Mouse (Mus musculus) lung, embryonic 16.5 days (tissue): ENCODE measurements around the gene Gdpd3. TPM values are rescaled to one million over a fixed set of nuclear protein-coding genes. Genes with fewer than 3 reads are reported as not detected.

Source experiments
- ATAC-seq: fragments of 200-750 bp; cut with Nextera tagmentation; 2 replicates; pipeline ENCODE4 v1.8.0; 2017; ENCODE audit warnings: low read depth, mild to moderate bottlenecking, moderate library complexity
- H3K27ac ChIP-seq: fragments of 300-500 bp; sonication (generic); 2 replicates; pipeline ENCODE4 v1.5.1; 2014; ENCODE audit warnings: mild to moderate bottlenecking, control low read depth, low read length
- H3K27me3 ChIP-seq: fragments of 300-500 bp; sonication (generic); 2 replicates; pipeline ENCODE4 v1.6.1; 2014; ENCODE audit warnings: low read depth, low read length, mixed read lengths; ENCODE audit not compliant: control insufficient read depth, insufficient read depth
- H3K36me3 ChIP-seq: fragments of 300-500 bp; sonication (generic); 2 replicates; pipeline ENCODE4 v1.6.1; 2014; ENCODE audit warnings: low read length; ENCODE audit not compliant: control insufficient read depth, insufficient read depth
- H3K4me1 ChIP-seq: fragments of 300-500 bp; sonication (generic); replicated peaks from 2 replicates; pipeline ENCODE4 v1.6.1; 2014; ENCODE audit warnings: low read length, mixed read lengths; ENCODE audit not compliant: control insufficient read depth, insufficient read depth
- H3K4me2 ChIP-seq: fragments of 300-500 bp; sonication (generic); 2 replicates; pipeline ENCODE4 v1.6.1; 2014; ENCODE audit warnings: low read depth, low read length, control low read depth
- H3K4me3 ChIP-seq: fragments of 300-500 bp; sonication (generic); 2 replicates; pipeline ENCODE4 v1.5.1; 2014; ENCODE audit warnings: mild to moderate bottlenecking, low read length, control low read depth
- H3K9ac ChIP-seq: fragments of 300-500 bp; sonication (generic); 2 replicates; pipeline ENCODE4 v1.6.1; 2014; ENCODE audit warnings: low read length, control low read depth
- H3K9me3 ChIP-seq: fragments of 300-500 bp; sonication (generic); 2 replicates; pipeline ENCODE4 v1.6.1; 2016; ENCODE audit warnings: low read length; ENCODE audit not compliant: control insufficient read depth
- WGBS: fragments of 180-500 bp; shearing (Covaris S2); extraction: QIAGEN DNeasy Blood & Tissue Kit; methylation state at CpG from one replicate; pipeline ENCODE4 v1.1.7; 2014; 5-methylcytosine and 5-hydroxymethylcytosine counted together
- polyA plus RNA-seq: library from polyadenylated mRNA; unstranded; fragments of >200 nt; fragmentation: Nextera tagmentation; extraction: Ambion mirVana; gene quantifications from 2 replicates; pipeline ENCODE4 v1.2.1, GENCODE M21; 2015

Gdpd3 gene
- polyA plus RNA-seq, 1 experiment from 2014 or later = 4.2 TPM

DNA sequence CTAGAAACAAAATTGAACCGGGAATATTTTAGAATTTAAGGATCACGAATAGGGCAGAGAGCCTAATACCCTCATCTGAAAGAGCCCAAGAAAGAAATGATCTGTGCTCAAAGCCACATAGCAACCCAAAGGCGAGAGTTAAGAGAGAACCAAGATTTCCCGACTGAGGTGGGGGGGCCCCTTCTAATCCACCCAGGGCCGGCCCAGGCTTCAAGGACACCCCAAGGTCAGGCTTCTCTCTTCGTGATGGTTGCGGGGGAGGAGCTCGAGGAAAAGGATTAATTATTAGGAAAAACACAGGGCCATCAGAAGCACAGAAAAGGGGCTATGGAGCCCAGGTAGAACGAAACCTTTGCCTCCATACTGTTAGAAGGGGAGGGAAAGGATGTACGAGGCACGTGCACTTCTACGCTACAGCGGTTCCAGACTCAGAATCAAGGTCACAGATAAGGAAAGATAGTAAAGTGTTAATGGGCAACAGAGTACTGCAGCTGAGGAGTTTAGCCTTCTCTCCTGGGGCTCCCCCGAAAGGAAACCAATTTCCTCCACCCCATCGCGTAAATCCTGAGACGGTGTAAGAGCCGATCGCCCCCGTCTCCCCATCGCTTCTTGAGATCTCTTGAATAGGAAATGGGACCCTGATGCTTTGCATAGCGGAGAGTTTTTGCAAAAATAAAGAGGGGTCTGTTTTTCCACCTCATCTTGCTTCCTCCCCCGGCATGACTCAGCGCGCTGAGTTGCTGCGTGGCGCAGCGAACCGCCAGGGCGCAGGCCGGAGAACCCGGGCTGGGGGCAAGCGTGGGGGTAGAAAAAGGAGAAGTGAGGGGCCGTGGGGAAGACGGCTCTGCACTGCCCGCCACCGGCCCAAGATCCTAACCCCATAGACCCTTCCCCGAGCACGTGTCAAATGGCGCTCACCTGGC lies 32.3 kb downstream of the Gdpd3 start:
- peak overlapping the region; percentile 74 for H3K4me3 ChIP-seq
- ATAC-seq = no peak
- peak overlapping the region; percentile 86 for H3K9ac ChIP-seq
- H3K36me3 ChIP-seq = peaks cover 24% of the 10 kb centered on the region
- under 1% methylated on average over 39 of the region's 40 CpGs for WGBS
- peak overlapping the region; percentile 88 for H3K4me2 ChIP-seq
- no peaks in the 10 kb centered on the region for H3K27me3 ChIP-seq
- H3K27ac ChIP-seq = peak overlapping the region; percentile 87
- peaks cover 26% of the 10 kb centered on the region for H3K4me1 ChIP-seq
- no peaks in the 10 kb centered on the region for H3K9me3 ChIP-seq

DNA sequence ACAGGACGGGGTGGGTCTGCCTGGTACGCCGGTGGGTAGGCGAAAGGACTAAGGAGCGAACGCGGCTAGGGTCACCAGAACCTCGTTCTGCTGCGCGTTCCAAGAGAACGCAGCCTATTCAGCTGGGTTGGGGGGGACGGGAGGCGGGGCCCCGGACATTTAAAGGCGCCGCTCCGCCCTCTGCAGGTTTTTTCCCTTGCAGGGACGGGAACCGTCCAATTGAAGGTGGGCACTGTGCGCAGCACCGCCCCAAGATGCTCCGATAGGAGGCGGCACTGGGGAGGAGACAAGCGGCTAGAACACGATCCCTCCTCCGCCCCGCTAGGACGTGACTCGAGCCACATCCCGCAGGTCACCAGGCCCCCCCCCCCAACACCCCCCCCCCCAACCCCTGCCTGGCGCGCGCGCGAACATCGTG lies 32.9 kb downstream of the Gdpd3 start:
- Histone ChIP-seq H3K4me2 (peak overlapping the region; percentile 88), H3K4me3 (peak overlapping the region; percentile 74), H3K27ac (peak overlapping the region; percentile 98), H3K9ac (peak overlapping the region; percentile 86), H3K9me3 (no peaks in the 10 kb centered on the region), H3K36me3 (peaks cover 24% of the 10 kb centered on the region), H3K4me1 (peaks cover 26% of the 10 kb centered on the region), H3K27me3 (no peaks in the 10 kb centered on the region)
- peak; percentile 98 for ATAC-seq
- 0% methylated on average over 31 of the region's 36 CpGs for WGBS

DNA sequence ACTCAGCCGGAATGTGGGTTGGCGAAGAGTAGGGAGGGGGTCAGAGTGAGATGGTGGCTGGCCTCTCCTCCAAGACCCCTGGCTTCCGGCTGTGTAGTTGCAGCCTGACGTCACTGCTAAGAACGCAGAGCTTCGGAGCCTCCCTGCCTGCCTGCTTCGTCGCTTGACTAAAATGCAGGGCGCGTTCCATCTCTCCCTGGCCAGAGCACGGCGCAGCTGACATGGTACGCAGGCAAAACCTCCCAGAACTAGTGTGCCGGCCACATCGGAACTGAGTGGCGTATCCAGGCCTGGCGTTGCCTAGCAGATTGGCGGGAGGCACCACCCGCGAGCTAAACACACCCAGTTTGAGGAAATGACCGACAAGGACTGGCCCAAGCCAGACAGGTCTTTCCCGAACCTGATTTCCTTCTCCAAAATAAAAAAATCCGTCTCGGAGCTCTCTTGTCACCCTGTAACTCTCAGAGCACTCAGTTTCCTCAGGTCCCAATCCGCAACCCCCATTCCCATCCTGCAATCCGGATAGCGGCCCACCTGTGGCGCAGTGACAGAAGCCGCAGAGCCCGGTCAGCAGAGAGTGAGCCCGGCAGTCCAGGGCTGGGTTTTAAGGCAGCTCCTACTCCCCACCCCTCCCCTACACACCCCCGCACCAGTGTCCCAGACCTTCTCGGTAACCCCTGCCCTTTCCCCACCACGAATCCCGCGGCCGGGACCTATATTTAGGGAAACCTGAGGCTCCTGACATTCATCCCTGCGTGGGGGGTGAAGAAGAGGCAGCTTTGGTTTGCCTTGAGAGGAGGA lies 33.5 kb downstream of the Gdpd3 start:
- peaks cover 22% of the 10 kb centered on the region for H3K36me3 ChIP-seq
- peaks cover 26% of the 10 kb centered on the region for H3K4me1 ChIP-seq
- 2% methylated on average over 37 of the region's 38 CpGs for WGBS
- peak overlapping the region; percentile 72 for H3K4me2 ChIP-seq
- no peaks in the 10 kb centered on the region for H3K9me3 ChIP-seq
- peak overlapping the region; percentile 74 for H3K9ac ChIP-seq
- peak overlapping the region; percentile 98 for H3K27ac ChIP-seq
- ATAC-seq = peak; percentile 94
- H3K27me3 ChIP-seq = no peaks in the 10 kb centered on the region
- peak overlapping the region; percentile 74 for H3K4me3 ChIP-seq

DNA sequence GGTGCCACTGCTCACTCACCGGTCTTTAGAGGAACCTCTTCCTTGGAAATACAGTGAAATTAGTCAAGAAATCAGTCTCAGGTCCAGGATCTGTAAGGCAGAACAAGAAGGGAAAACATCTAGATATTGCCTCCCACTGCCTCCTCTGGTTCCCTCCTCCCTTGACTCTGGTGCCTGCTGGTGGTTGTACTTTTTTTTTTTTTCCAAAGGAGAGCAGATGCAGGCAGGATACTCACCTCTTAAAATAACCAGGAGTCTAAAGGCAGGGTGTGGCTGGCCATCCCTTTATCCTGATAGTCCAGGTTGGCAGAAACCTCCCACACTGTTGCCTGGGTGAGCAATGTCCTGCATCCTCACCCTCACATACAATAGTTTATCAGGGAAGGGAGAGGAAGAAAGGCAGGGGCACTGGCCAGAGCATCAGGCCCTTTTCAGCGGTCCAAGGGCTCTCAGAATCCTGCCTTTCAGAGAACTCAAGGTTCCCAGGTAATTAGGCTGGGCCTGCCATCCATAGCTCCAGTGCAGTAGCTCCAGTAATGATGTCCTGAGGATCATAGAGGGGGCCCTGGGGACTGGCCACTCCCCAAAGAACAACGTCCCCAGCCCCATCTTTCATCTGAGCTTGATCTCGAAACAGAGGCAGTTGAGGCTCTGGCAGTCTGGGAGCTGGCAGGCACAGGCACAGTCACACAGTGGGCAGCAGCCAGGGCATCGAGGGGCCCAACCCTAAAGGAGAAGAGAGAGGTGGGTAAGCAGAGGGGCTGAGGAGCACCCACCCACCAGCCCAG lies 34.3 kb downstream of the Gdpd3 start:
- no peak for ATAC-seq
- Histone ChIP-seq H3K4me1 (peaks cover 26% of the 10 kb centered on the region), H3K27ac (peak overlapping the region; percentile 98), H3K36me3 (peaks cover 16% of the 10 kb centered on the region), H3K9ac (peak overlapping the region; percentile 74), H3K27me3 (no peaks in the 10 kb centered on the region), H3K4me2 (peak overlapping the region; percentile 72), H3K4me3 (peak overlapping the region; percentile 74), H3K9me3 (no peaks in the 10 kb centered on the region)
- WGBS = 56% methylated on average over 5 of the region's 5 CpGs

DNA sequence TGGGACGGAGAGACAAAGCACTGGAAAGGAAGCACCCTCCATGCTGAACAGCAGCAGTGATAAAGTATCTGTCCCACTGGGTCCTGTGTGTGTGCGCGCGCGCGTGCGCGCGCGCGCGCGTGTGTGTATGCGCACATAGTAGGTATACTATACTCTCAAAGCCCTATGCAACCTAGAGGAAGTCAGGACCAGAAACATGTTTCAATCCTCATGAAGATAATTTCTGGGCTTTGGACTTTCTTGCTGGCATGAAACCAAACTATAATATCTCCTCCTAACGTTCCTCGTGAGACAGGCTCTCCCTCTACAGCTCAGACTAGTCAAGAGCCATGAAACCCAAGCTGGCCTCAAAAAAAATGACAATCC lies 34.9 kb downstream of the Gdpd3 start:
- no peak overlapping the region for H3K4me2 ChIP-seq
- no peaks in the 10 kb centered on the region for H3K27me3 ChIP-seq
- peaks cover 26% of the 10 kb centered on the region for H3K4me1 ChIP-seq
- 90% methylated on average over 16 of the region's 16 CpGs for WGBS
- ATAC-seq = no peak
- H3K9ac ChIP-seq = 0 out of 2 replicates have a peak overlapping the region, but pooled peaks have one; percentile 74
- no peak overlapping the region for H3K4me3 ChIP-seq
- no peaks in the 10 kb centered on the region for H3K9me3 ChIP-seq
- peaks cover 12% of the 10 kb centered on the region for H3K36me3 ChIP-seq
- H3K27ac ChIP-seq = no peak overlapping the region

DNA sequence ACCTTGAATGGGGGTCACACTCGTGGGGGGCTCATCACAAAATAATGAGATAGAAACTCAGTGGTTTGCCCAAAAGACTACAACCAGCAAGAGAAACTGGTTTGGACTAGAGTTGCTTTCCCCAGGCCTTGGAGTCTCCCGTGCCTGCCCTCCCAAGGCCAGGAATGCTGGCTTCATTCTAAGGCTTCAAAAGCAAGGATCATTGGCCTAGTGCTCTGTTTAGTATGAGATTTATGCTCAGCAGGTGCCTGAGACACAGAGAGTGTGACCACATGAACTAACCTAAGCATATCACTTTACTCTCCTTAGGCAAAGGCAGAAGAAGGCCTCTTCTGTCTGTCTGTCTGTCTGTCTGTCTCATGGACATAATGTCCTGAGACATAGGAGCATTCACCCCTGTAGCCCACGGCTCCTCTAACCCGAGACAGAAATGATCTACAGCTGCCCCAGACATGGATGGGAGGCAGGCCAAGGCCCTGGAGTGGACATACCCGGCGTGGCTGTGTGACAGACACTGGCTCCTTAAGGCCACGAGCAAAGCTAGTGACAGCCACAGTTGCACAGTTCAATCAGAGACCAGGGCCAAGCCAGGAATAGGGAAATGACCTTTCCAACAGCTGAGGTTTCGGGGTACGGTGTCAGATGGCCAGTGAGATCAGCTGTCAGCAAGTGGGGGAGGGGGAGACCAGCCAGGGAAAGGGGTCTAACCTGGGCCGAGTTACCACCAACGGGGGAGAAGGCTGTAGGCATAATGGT lies 36.2 kb downstream of the Gdpd3 start:
- Histone ChIP-seq H3K4me3 (no peak overlapping the region), H3K9me3 (no peaks in the 10 kb centered on the region), H3K36me3 (peaks cover 2% of the 10 kb centered on the region; the same call in 1 of the 2 replicates), H3K4me2 (no peak overlapping the region), H3K4me1 (peaks cover 28% of the 10 kb centered on the region), H3K9ac (no peak overlapping the region), H3K27me3 (no peaks in the 10 kb centered on the region), H3K27ac (no peak overlapping the region)
- ATAC-seq = no peak
- 81% methylated on average over 11 of the region's 11 CpGs for WGBS

DNA sequence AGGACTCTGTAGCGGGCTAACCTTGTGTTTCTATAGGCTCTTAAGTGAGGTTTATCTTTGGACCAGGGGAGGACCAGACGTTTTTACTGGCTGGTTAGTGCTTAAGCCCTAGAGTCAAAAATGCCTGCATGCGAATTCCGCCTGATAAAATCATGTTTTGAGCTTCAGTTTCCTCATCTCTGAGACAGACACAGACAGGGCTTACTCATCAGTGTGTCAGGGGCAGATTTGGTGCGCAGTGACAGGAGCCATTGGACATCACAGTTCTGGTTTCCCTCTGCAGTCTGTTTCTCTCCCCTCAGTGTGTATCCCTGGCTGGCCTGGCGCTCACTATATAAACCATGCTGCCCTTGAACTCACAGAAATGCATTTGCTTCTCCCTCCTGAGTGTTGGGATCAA lies 37.0 kb downstream of the Gdpd3 start:
- H3K27me3 ChIP-seq = no peaks in the 10 kb centered on the region
- H3K9me3 ChIP-seq = no peaks in the 10 kb centered on the region
- no peak overlapping the region for H3K9ac ChIP-seq
- no peak overlapping the region for H3K4me3 ChIP-seq
- no peak overlapping the region for H3K27ac ChIP-seq
- peaks cover 28% of the 10 kb centered on the region for H3K4me1 ChIP-seq
- no peak for ATAC-seq
- no peak overlapping the region for H3K4me2 ChIP-seq
- WGBS = 78% methylated on average over 6 of the region's 6 CpGs
- peaks cover 2% of the 10 kb centered on the region; the same call in 1 of the 2 replicates for H3K36me3 ChIP-seq

DNA sequence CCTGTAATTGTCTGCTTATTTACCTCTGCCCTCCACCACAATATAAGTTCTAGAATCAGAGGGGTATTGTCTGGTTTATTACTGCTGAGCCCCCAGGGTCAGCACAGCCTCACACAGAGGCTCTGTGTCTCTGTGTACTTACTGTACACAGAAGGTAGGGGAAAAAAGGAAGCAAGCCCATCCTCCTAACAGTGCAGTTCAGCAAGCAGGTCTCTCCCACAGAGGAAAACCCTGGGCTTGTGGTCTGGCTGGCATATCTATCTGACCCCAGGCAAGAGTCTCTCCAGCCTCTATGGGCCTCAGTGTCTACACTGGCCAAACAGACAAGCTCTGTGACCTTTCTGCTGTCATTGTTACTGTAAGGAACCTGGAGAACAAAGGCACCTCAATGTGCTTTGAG lies 37.6 kb downstream of the Gdpd3 start:
- H3K9me3 ChIP-seq = no peaks in the 10 kb centered on the region
- H3K4me1 ChIP-seq = peaks cover 32% of the 10 kb centered on the region
- no peak for ATAC-seq
- no peak overlapping the region for H3K27ac ChIP-seq
- H3K4me3 ChIP-seq = no peak overlapping the region
- no peaks in the 10 kb centered on the region for H3K27me3 ChIP-seq
- no peak overlapping the region for H3K9ac ChIP-seq
- H3K4me2 ChIP-seq = no peak overlapping the region
- H3K36me3 ChIP-seq = peaks cover 2% of the 10 kb centered on the region; the same call in 1 of the 2 replicates
